Mouse (Mus musculus): ENCODE results near the gene Rnf224.
A peak's percentile ranks its signal among the peaks of the same experiment; 100 is the strongest.

Rnf224 gene

GRCm38 (mm10) chr2:25255284-25255779 is 18.7 kb upstream of the Rnf224 start, which contains the start of gene Tmem203:
Tmem203 (plus strand) TSS chr2:25255439.
- DNase-seq, result peak; percentile 87

- DNase-seq, result no peak
Observed at GRCm38 (mm10) chr2:25252331-25252730, 15.7 kb upstream of the Rnf224 start.

GRCm38 (mm10) chr2:25246183-25247072 is 9.8 kb upstream of the Rnf224 start, which contains the start of gene AL732309.1:
AL732309.1 (minus strand) TSS chr2:25246863.
- no peak for DNase-seq

GRCm38 (mm10) chr2:25244144-25244543 is 7.6 kb upstream of the Rnf224 start:
- no peak for DNase-seq

GRCm38 (mm10) chr2:25243342-25243741 is 6.8 kb upstream of the Rnf224 start:
- DNase-seq, result no peak

- DNase-seq, result no peak
Observed at GRCm38 (mm10) chr2:25242101-25242506, 5.5 kb upstream of the Rnf224 start, which contains the start of the genes Rnf208 and Cysrt1. Rnf208 (plus strand) TSS chr2:25242255. Cysrt1 (minus strand) TSS chr2:25242452.

- no peak for DNase-seq
Observed at GRCm38 (mm10) chr2:25241438-25241775, 4.8 kb upstream of the Rnf224 start.

- DNase-seq, result peak; percentile 76
Observed at GRCm38 (mm10) chr2:25240723-25241437, 4.3 kb upstream of the Rnf224 start.

- DNase-seq, result no peak
Observed at GRCm38 (mm10) chr2:25240310-25240709, 3.7 kb upstream of the Rnf224 start.

- no peak for DNase-seq
Observed at GRCm38 (mm10) chr2:25239766-25240165, 3.2 kb upstream of the Rnf224 start.

GRCm38 (mm10) chr2:25238106-25238505 is 1.5 kb upstream of the Rnf224 start:
- no peak for DNase-seq

GRCm38 (mm10) chr2:25237522-25237921 is 935 bp upstream of the Rnf224 start:
- peak; percentile 69 for DNase-seq

- no peak for DNase-seq
Observed at GRCm38 (mm10) chr2:25234551-25235220, 1.9 kb downstream of the Rnf224 start.

GRCm38 (mm10) chr2:25234050-25234449 is 2.5 kb downstream of the Rnf224 start, which contains the start of gene Slc34a3:
Slc34a3 (minus strand) TSS chr2:25234364.
- DNase-seq, result no peak

GRCm38 (mm10) chr2:25233421-25233820 is 3.2 kb downstream of the Rnf224 start:
- DNase-seq, result no peak

- DNase-seq, result no peak
Observed at GRCm38 (mm10) chr2:25231038-25231437, 5.5 kb downstream of the Rnf224 start.

- DNase-seq, result no peak
Observed at GRCm38 (mm10) chr2:25230581-25230980, 6.0 kb downstream of the Rnf224 start.

- no peak for DNase-seq
Observed at GRCm38 (mm10) chr2:25229582-25229981, 7.0 kb downstream of the Rnf224 start.

- no peak for DNase-seq
Observed at GRCm38 (mm10) chr2:25228995-25229530, 7.5 kb downstream of the Rnf224 start.

- DNase-seq, result peak; percentile 91
Observed at GRCm38 (mm10) chr2:25228431-25228889, 8.1 kb downstream of the Rnf224 start.

GRCm38 (mm10) chr2:25227406-25227805 is 9.2 kb downstream of the Rnf224 start:
- DNase-seq, result no peak

- DNase-seq, result no peak
Observed at GRCm38 (mm10) chr2:25226864-25227263, 9.7 kb downstream of the Rnf224 start.
